Mouse (Mus musculus) hindbrain, embryonic 15.5 days (tissue): ENCODE data around the gene Fam71a. TPM values are rescaled to one million over a fixed set of nuclear protein-coding genes. Genes with fewer than 3 reads are reported as not detected.
A peak's percentile ranks its signal among the peaks of the same experiment; 100 is the strongest.

Experiments used
- ATAC-seq: fragments of 200-750 bp; cut with Nextera tagmentation; 2 replicates; pipeline ENCODE4 v1.8.0; 2017; ENCODE audit warnings: low read depth, moderate number of reproducible peaks, moderate TSS enrichment; ENCODE audit not compliant: low FRiP score
- H3K27ac ChIP-seq: fragments of 300-500 bp; sonication (generic); replicated peaks from 2 replicates; pipeline ENCODE4 v1.5.1; 2015; ENCODE audit warnings: mild to moderate bottlenecking, inconsistent platforms
- H3K27me3 ChIP-seq: fragments of 300-500 bp; sonication (generic); 2 replicates; pipeline ENCODE4 v1.6.1; 2015; ENCODE audit warnings: control low read depth, inconsistent platforms
- H3K36me3 ChIP-seq: fragments of 300-500 bp; sonication (generic); 2 replicates; pipeline ENCODE4 v1.6.1; 2015; ENCODE audit warnings: control low read depth, inconsistent platforms
- H3K4me1 ChIP-seq: fragments of 300-500 bp; sonication (generic); replicated peaks from 2 replicates; pipeline ENCODE4 v1.6.1; 2015; ENCODE audit warnings: control low read depth, inconsistent platforms
- H3K4me2 ChIP-seq: fragments of 300-500 bp; sonication (generic); 2 replicates; pipeline ENCODE4 v1.6.1; 2015; ENCODE audit warnings: moderate library complexity, mild to moderate bottlenecking, inconsistent platforms
- H3K4me3 ChIP-seq: fragments of 300-500 bp; sonication (generic); 2 replicates; pipeline ENCODE4 v1.5.1; 2015; ENCODE audit warnings: mild to moderate bottlenecking, inconsistent platforms
- H3K9ac ChIP-seq: fragments of 300-500 bp; sonication (generic); 2 replicates; pipeline ENCODE4 v1.6.1; 2015; ENCODE audit warnings: inconsistent platforms
- H3K9me3 ChIP-seq: fragments of 300-500 bp; sonication (generic); 2 replicates; pipeline ENCODE4 v1.6.1; 2016; ENCODE audit warnings: control low read depth, inconsistent platforms
- WGBS: fragments of 180-500 bp; shearing (Covaris S2); methylation state at CpG from one replicate; pipeline ENCODE4 v1.1.7; 2015; 5-methylcytosine and 5-hydroxymethylcytosine counted together
- polyA plus RNA-seq: library from polyadenylated mRNA; unstranded; fragments of >200 nt; fragmentation: Nextera tagmentation; extraction: Ambion mirVana; gene quantifications from 2 replicates; pipeline ENCODE4 v1.2.1, GENCODE M21; 2015

The Fam71a gene
- polyA plus RNA-seq, 1 experiment from 2014 or later, result not detected

DNA sequence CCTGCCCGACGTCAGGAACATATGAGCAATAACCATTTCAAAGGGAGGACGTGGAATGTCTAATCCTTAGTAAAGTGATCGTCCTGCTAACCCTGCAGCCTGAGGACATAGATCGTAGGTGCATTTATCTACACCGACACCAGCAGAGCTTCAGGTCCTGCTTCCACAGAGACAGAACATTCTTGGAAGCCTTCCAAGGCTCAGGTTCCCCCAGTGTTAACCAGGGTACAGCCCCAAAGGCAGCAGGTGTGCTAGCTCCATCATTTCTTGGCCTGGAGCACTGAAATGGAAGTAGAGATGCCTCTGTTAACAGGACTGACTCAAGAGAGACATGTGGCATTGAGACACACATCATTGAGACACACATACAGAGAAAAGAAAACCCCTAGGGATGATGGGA lies 27.6 kb upstream of the Fam71a start:
- 66% methylated on average over 6 of the region's 6 CpGs for WGBS
- no peaks in the 10 kb centered on the region for H3K36me3 ChIP-seq
- H3K9ac ChIP-seq, result no peak overlapping the region
- H3K27ac ChIP-seq, result no peak overlapping the region
- H3K4me2 ChIP-seq, result no peak overlapping the region
- H3K9me3 ChIP-seq, result no peaks in the 10 kb centered on the region
- H3K4me3 ChIP-seq, result no peak overlapping the region
- H3K4me1 ChIP-seq, result no peaks in the 10 kb centered on the region
- no peak for ATAC-seq
- peaks cover 15% of the 10 kb centered on the region for H3K27me3 ChIP-seq

- WGBS, result 47% methylated on average over 6 of the region's 6 CpGs
- Histone ChIP-seq H3K36me3 (no peaks in the 10 kb centered on the region), H3K27me3 (peaks cover 36% of the 10 kb centered on the region), H3K4me3 (no peak overlapping the region), H3K9me3 (no peaks in the 10 kb centered on the region), H3K9ac (no peak overlapping the region), H3K27ac (no peak overlapping the region), H3K4me1 (peaks cover 18% of the 10 kb centered on the region), H3K4me2 (no peak overlapping the region)
- ATAC-seq, result 0 out of 2 replicates have a peak, but pooled peaks have one; percentile 6
These were observed 25.2 kb upstream of the Fam71a start for GRCm38 (mm10) chr1:191189671-191190372.

DNA sequence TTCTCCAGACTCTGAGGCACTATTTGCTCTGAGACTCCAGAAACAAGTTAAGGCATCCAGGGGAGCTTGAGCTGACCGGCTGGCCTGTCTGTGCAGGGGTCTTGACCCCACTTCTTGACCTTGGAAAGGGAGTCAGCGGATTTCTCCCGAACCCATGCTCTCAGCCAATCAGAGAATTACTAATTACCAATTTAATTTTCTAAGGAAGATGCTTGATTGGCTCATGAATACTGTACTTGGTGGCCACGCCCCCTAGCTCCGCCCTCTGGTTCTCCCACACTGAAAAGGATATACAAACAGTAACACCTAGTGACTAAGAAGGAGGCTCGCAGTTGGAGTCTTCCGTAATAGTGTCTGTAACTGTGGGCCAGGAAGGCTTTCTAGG lies 21.8 kb upstream of the Fam71a start:
- H3K4me1 ChIP-seq, result peaks cover 42% of the 10 kb centered on the region
- H3K4me2 ChIP-seq, result peak overlapping the region; percentile 93; the same call in 1 of the 2 replicates
- no peak overlapping the region for H3K9ac ChIP-seq
- no peak overlapping the region for H3K4me3 ChIP-seq
- ATAC-seq, result no peak
- no peaks in the 10 kb centered on the region for H3K9me3 ChIP-seq
- H3K27ac ChIP-seq, result no peak overlapping the region
- H3K36me3 ChIP-seq, result no peaks in the 10 kb centered on the region
- peaks cover 64% of the 10 kb centered on the region for H3K27me3 ChIP-seq
- WGBS, result 6% methylated on average over 7 of the region's 7 CpGs

- Histone ChIP-seq H3K9ac (no peak overlapping the region), H3K4me2 (peak overlapping the region; percentile 93), H3K4me3 (0 out of 2 replicates have a peak overlapping the region, but pooled peaks have one; percentile 6), H3K4me1 (peaks cover 42% of the 10 kb centered on the region), H3K27me3 (peaks cover 69% of the 10 kb centered on the region), H3K9me3 (no peaks in the 10 kb centered on the region), H3K27ac (no peak overlapping the region), H3K36me3 (no peaks in the 10 kb centered on the region)
- no peak for ATAC-seq
- under 1% methylated on average over 16 of the region's 16 CpGs for WGBS
These were observed 21.3 kb upstream of the Fam71a start for GRCm38 (mm10) chr1:191185761-191186385.

GRCm38 (mm10) chr1:191184841-191185251 lies 20.2 kb upstream of the Fam71a start:
- no peaks in the 10 kb centered on the region for H3K36me3 ChIP-seq
- no peak for ATAC-seq
- H3K27ac ChIP-seq, result no peak overlapping the region
- peak overlapping the region; percentile 93 for H3K4me2 ChIP-seq
- H3K9me3 ChIP-seq, result no peaks in the 10 kb centered on the region
- peaks cover 78% of the 10 kb centered on the region for H3K27me3 ChIP-seq
- under 1% methylated on average over 22 of the region's 22 CpGs for WGBS
- H3K4me3 ChIP-seq, result peak overlapping the region; percentile 51
- peaks cover 42% of the 10 kb centered on the region for H3K4me1 ChIP-seq
- H3K9ac ChIP-seq, result no peak overlapping the region

DNA sequence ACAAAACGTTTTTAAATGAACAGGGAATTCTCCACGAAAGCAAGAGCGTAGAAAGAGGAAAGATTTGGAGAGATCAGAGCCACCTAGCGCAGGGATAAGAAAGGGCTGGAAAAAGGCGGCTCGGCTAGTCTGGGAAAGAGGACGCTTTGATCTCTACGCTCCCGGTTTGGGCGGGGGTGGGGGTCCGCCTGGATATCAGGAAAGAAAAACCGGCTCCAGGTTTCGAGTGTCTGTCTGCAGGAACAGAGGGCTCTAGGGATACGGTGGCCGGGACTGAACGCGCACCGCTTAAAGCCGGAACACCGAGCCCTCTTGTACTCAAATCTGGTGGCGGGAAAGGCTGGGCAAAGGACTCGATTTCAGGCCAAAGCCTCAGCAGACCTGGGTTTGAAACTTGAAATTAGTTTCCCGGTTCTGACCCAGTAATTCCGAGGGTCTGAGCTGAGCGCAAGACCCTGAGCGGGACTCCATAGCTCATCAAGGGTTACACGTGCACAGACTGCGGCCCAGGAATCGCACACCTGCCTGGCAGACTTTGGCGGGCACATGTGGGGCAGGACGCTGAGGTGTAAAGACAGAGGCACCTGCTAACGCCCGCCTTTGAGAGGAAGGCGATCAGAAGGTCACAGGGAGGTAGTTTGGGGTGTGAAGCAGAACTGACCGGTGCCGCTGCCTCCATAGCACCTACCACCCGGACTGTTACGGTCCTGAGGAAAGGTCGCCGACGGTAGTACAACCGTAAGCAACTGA lies 19.6 kb upstream of the Fam71a start:
- no peak for ATAC-seq
- WGBS, result 1% methylated on average over 42 of the region's 42 CpGs
- peak overlapping the region; percentile 93 for H3K4me2 ChIP-seq
- peak overlapping the region; percentile 24 for H3K9ac ChIP-seq
- H3K36me3 ChIP-seq, result no peaks in the 10 kb centered on the region
- peaks cover 84% of the 10 kb centered on the region for H3K27me3 ChIP-seq
- H3K27ac ChIP-seq, result no peak overlapping the region
- peaks cover 42% of the 10 kb centered on the region for H3K4me1 ChIP-seq
- H3K9me3 ChIP-seq, result no peaks in the 10 kb centered on the region
- H3K4me3 ChIP-seq, result peak overlapping the region; percentile 51

- Histone ChIP-seq H3K27ac (no peak overlapping the region), H3K9me3 (no peaks in the 10 kb centered on the region), H3K27me3 (peaks cover 82% of the 10 kb centered on the region), H3K9ac (peak overlapping the region; percentile 24), H3K4me2 (peak overlapping the region; percentile 93), H3K4me1 (peaks cover 42% of the 10 kb centered on the region), H3K4me3 (peak overlapping the region; percentile 51), H3K36me3 (no peaks in the 10 kb centered on the region)
- WGBS, result under 1% methylated on average over 65 of the region's 67 CpGs
- ATAC-seq, result peak; percentile 87
These were observed 18.8 kb upstream of the Fam71a start for GRCm38 (mm10) chr1:191183163-191184065.

- H3K27me3 ChIP-seq, result peaks cover 75% of the 10 kb centered on the region
These were observed 18.0 kb upstream of the Fam71a start for GRCm38 (mm10) chr1:191182431-191183162.

GRCm38 (mm10) chr1:191181469-191182259 lies 17.0 kb upstream of the Fam71a start:
- Histone ChIP-seq H3K9me3 (no peaks in the 10 kb centered on the region), H3K36me3 (no peaks in the 10 kb centered on the region), H3K4me2 (peak overlapping the region; percentile 93; the same call in 1 of the 2 replicates), H3K4me1 (peaks cover 42% of the 10 kb centered on the region), H3K27ac (no peak overlapping the region), H3K4me3 (no peak overlapping the region), H3K9ac (no peak overlapping the region), H3K27me3 (peaks cover 68% of the 10 kb centered on the region)
- no peak for ATAC-seq
- WGBS, result 46% methylated on average over 12 of the region's 12 CpGs

More at GRCm38 (mm10) chr1:191182431-191183162, 18.0 kb upstream of the Fam71a start:
- H3K36me3 ChIP-seq, result no peaks in the 10 kb centered on the region
- H3K4me3 ChIP-seq, result peak overlapping the region; percentile 51
- peaks cover 42% of the 10 kb centered on the region for H3K4me1 ChIP-seq
- no peaks in the 10 kb centered on the region for H3K9me3 ChIP-seq
- ATAC-seq, result peak; percentile 20; the same call in 1 of the 2 replicates
- H3K9ac ChIP-seq, result peak overlapping the region; percentile 24
- H3K4me2 ChIP-seq, result peak overlapping the region; percentile 93
- under 1% methylated on average over 60 of the region's 61 CpGs for WGBS
- H3K27ac ChIP-seq, result no peak overlapping the region

- Histone ChIP-seq H3K4me1 (peaks cover 30% of the 10 kb centered on the region), H3K27ac (no peak overlapping the region), H3K4me2 (no peak overlapping the region), H3K36me3 (no peaks in the 10 kb centered on the region), H3K4me3 (no peak overlapping the region), H3K9ac (no peak overlapping the region), H3K9me3 (no peaks in the 10 kb centered on the region), H3K27me3 (peaks cover 57% of the 10 kb centered on the region)
- WGBS, result 83% methylated on average over 4 of the region's 4 CpGs
- ATAC-seq, result no peak
These were observed 15.8 kb upstream of the Fam71a start for GRCm38 (mm10) chr1:191180397-191180796.
